Mouse (Mus musculus): ENCODE data around the gene Rspry1.

- TF ChIP-seq EP300 (optimal IDR thresholded peaks at IDR 0.05), result no peak
- no peak for TF ChIP-seq CTCF (IDR thresholded peaks at IDR 0.05; ENCODE audit: low read depth)
These were observed 74.2 kb downstream of the Rspry1 start for GRCm38 (mm10) chr8:94675923-94676322.

Data from stomach, postnatal 0 days (tissue).